Mouse (Mus musculus) thymus, postnatal 36 days (tissue): Measurements from ENCODE around the gene Pgam1.

ENCODE experiments used
- DNase-seq, 2 experiments: peaks; one replicate each; pipeline ENCODE4 v3.0.0; 2022; ENCODE audit warnings: mixed read lengths in 2 of 2

The Pgam1 gene

GRCm38 (mm10) chr19:41911178-41912073, at the start of gene Pgam1:
Gene Pgam1, plus strand, starts transcription at chr19:41911923.
- DNase-seq = peak; percentile 96 to 98

GRCm38 (mm10) chr19:41866707-41867106, 45.0 kb upstream of the Pgam1 start:
- DNase-seq = no peak

GRCm38 (mm10) chr19:41869296-41869695, 42.4 kb upstream of the Pgam1 start:
- DNase-seq = no peak

- peak; percentile 11 to 43 for DNase-seq
These were observed 41.8 kb upstream of the Pgam1 start for GRCm38 (mm10) chr19:41869946-41870345.

GRCm38 (mm10) chr19:41872285-41872684, 39.4 kb upstream of the Pgam1 start:
- no peak for DNase-seq

- peak; percentile 57 to 69 for DNase-seq
These were observed 37.4 kb upstream of the Pgam1 start for GRCm38 (mm10) chr19:41874356-41874755.

GRCm38 (mm10) chr19:41881842-41882241, 29.9 kb upstream of the Pgam1 start:
- DNase-seq = no peak

GRCm38 (mm10) chr19:41883882-41884281, 27.8 kb upstream of the Pgam1 start:
- no peak for DNase-seq

GRCm38 (mm10) chr19:41888191-41888590, 23.5 kb upstream of the Pgam1 start:
- DNase-seq = no peak

- DNase-seq = no peak
These were observed 16.8 kb upstream of the Pgam1 start for GRCm38 (mm10) chr19:41894959-41895358.

GRCm38 (mm10) chr19:41895460-41896318, 16.0 kb upstream of the Pgam1 start, which contains the start of gene Rrp12:
Gene Rrp12, minus strand, starts transcription at chr19:41896173.
- DNase-seq = peak; percentile 62 to 70

- DNase-seq = no peak
These were observed 15.4 kb upstream of the Pgam1 start for GRCm38 (mm10) chr19:41896319-41896711.

GRCm38 (mm10) chr19:41898860-41899259, 12.9 kb upstream of the Pgam1 start:
- DNase-seq = no peak

- DNase-seq = no peak
These were observed 11.1 kb upstream of the Pgam1 start for GRCm38 (mm10) chr19:41900495-41901090.

GRCm38 (mm10) chr19:41901696-41902095, 10.0 kb upstream of the Pgam1 start:
- peak; percentile 37 to 59 for DNase-seq

GRCm38 (mm10) chr19:41902848-41903593, 8.7 kb upstream of the Pgam1 start:
- DNase-seq = no peak

GRCm38 (mm10) chr19:41905246-41905645, 6.5 kb upstream of the Pgam1 start:
- no peak for DNase-seq

- DNase-seq = no peak
These were observed 5.2 kb upstream of the Pgam1 start for GRCm38 (mm10) chr19:41906311-41907078.

GRCm38 (mm10) chr19:41907079-41907760, 4.5 kb upstream of the Pgam1 start:
- no peak for DNase-seq

- DNase-seq = no peak
These were observed 3.0 kb upstream of the Pgam1 start for GRCm38 (mm10) chr19:41908736-41909135.

- no peak for DNase-seq
These were observed 1.3 kb upstream of the Pgam1 start for GRCm38 (mm10) chr19:41910396-41910795.
